Mouse (Mus musculus) kidney, adult 9 months (tissue): Measurements from ENCODE around the gene Robo3.
A peak's percentile ranks its signal among the peaks of the same experiment; 100 is the strongest.

Experiments used
- DNase-seq: peaks from one replicate; pipeline ENCODE4 v3.0.0; 2022

Gene Robo3

GRCm38 (mm10) chr9:37367301-37368080, 65.6 kb downstream of the Robo3 start, which contains the start of gene Hepacam:
Hepacam (plus strand) TSS chr9:37367351.
- no peak for DNase-seq

DNA sequence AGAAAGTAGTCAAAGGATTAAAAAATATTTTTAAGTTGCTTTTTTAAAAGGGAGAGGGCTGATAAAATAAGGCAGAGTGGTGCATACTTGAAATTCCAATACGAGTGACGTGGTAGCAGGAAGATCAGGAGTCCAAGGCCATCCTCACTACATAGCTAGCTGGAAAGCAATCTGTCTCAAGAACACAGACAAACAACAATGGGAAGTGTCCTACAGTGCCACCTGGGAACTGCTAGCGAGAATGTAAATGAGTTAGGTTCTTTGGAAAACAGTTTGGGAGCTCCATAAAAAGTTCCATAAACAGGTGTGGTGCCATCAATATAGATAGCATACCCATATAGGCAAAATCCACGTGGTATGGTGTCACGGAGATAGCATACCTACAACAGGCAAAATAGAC, 67.3 kb downstream of the Robo3 start:
- DNase-seq: peak; percentile 45
